Mouse (Mus musculus) testis, adult 2 months (tissue): ENCODE measurements around the gene Rgs6. TPM values are rescaled to one million over a fixed set of nuclear protein-coding genes. Genes with fewer than 3 reads are reported as not detected.

Experiments
- H3K27ac ChIP-seq: fragments of 200-500 bp; 2 replicates; pipeline ENCODE4 v1.5.1; 2012; ENCODE audit warnings: low read depth, low read length; ENCODE audit not compliant: control insufficient read depth, insufficient read depth
- H3K27me3 ChIP-seq: fragments of 200-500 bp; 2 replicates; pipeline ENCODE4 v1.6.1; 2012; ENCODE audit warnings: mild to moderate bottlenecking, low read length, moderate library complexity; ENCODE audit not compliant: control insufficient read depth, insufficient read depth
- H3K36me3 ChIP-seq: fragments of 200-500 bp; 2 replicates; pipeline ENCODE4 v1.6.1; 2012; ENCODE audit warnings: mild to moderate bottlenecking, low read length; ENCODE audit not compliant: control insufficient read depth, insufficient read depth
- H3K4me1 ChIP-seq: fragments of 200-500 bp; 2 replicates; pipeline ENCODE4 v1.6.1; 2012; ENCODE audit warnings: low read length; ENCODE audit not compliant: control insufficient read depth, insufficient read depth
- H3K4me3 ChIP-seq: fragments of 200-500 bp; 2 replicates; pipeline ENCODE4 v1.5.1; 2012; ENCODE audit warnings: low read depth, mild to moderate bottlenecking, low read length, moderate library complexity, mixed read lengths; ENCODE audit not compliant: control insufficient read depth
- CTCF ChIP-seq: fragments of 200-500 bp; IDR thresholded peaks from 2 replicates; pipeline ENCODE4 v1.5.1; 2012; ENCODE audit warnings: low read depth, mild to moderate bottlenecking, inconsistent platforms, low read length, moderate library complexity; ENCODE audit not compliant: control insufficient read depth, insufficient read depth, insufficient replicate concordance
- POLR2A ChIP-seq: fragments of 200-500 bp; IDR thresholded peaks from 2 replicates; pipeline ENCODE4 v1.6.1; 2012; ENCODE audit warnings: low read depth, mild to moderate bottlenecking, inconsistent platforms, low read length, moderate library complexity; ENCODE audit not compliant: control insufficient read depth
- polyA plus RNA-seq: library from polyadenylated mRNA; depleted of rRNA; stranded (reverse); fragments of >200 nt; gene quantifications from 2 replicates; pipeline ENCODE4 v1.2.3, GENCODE M21; 2012

Rgs6 gene
- polyA plus RNA-seq, 1 experiment: 0.75 TPM

GRCm38 (mm10) chr12:82754501-82754900, 166.4 kb downstream of the Rgs6 start:
- H3K4me3 ChIP-seq: no peak overlapping the region
- TF ChIP-seq CTCF: no peak
- TF ChIP-seq POLR2A: no peak

GRCm38 (mm10) chr12:82756756-82757155, 168.7 kb downstream of the Rgs6 start:
- Histone ChIP-seq H3K4me3 (no peak overlapping the region), H3K27me3 (no peaks in the 10 kb centered on the region), H3K36me3 (no peaks in the 10 kb centered on the region), H3K27ac (no peak overlapping the region), H3K4me1 (no peaks in the 10 kb centered on the region)
- TF ChIP-seq CTCF: no peak
- TF ChIP-seq POLR2A: no peak

More at GRCm38 (mm10) chr12:82754501-82754900, 166.4 kb downstream of the Rgs6 start:
- Histone ChIP-seq H3K27ac (no peak overlapping the region), H3K27me3 (no peaks in the 10 kb centered on the region), H3K36me3 (no peaks in the 10 kb centered on the region), H3K4me1 (no peaks in the 10 kb centered on the region)

DNA sequence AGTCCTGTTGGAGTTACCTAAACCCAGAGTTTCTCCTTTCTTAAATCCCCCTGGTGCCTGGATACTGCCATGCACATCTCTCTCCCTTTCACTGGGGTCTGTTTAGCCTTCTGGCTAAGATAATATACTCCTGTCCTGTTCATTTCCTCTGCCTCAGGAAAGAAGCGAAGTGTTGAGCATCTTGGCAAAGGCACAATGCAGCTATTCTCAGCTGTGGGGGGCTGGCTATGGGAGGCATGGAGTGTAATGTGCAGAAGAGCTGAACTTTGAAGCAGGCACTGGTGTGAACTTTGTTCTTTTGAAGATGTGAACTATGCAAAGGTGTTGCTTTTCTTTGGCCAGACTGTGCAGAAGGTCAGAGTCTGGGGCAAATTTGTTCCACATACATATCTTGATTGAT, 169.3 kb downstream of the Rgs6 start:
- TF ChIP-seq POLR2A: no peak
- TF ChIP-seq CTCF: no peak
- H3K36me3 ChIP-seq: no peaks in the 10 kb centered on the region
- no peak overlapping the region for H3K4me3 ChIP-seq
- no peaks in the 10 kb centered on the region for H3K27me3 ChIP-seq
- H3K27ac ChIP-seq: no peak overlapping the region
- no peaks in the 10 kb centered on the region for H3K4me1 ChIP-seq

- Histone ChIP-seq H3K4me1 (no peaks in the 10 kb centered on the region), H3K36me3 (no peaks in the 10 kb centered on the region), H3K27ac (no peak overlapping the region), H3K27me3 (no peaks in the 10 kb centered on the region), H3K4me3 (no peak overlapping the region)
- TF ChIP-seq CTCF (no peak), POLR2A (no peak)
Measured at GRCm38 (mm10) chr12:82762046-82762445, 174.0 kb downstream of the Rgs6 start.

GRCm38 (mm10) chr12:82768726-82769125, 180.6 kb downstream of the Rgs6 start:
- Histone ChIP-seq H3K4me1 (no peaks in the 10 kb centered on the region), H3K27ac (no peak overlapping the region), H3K27me3 (no peaks in the 10 kb centered on the region), H3K4me3 (no peak overlapping the region), H3K36me3 (no peaks in the 10 kb centered on the region)
- TF ChIP-seq CTCF (no peak), POLR2A (no peak)

DNA sequence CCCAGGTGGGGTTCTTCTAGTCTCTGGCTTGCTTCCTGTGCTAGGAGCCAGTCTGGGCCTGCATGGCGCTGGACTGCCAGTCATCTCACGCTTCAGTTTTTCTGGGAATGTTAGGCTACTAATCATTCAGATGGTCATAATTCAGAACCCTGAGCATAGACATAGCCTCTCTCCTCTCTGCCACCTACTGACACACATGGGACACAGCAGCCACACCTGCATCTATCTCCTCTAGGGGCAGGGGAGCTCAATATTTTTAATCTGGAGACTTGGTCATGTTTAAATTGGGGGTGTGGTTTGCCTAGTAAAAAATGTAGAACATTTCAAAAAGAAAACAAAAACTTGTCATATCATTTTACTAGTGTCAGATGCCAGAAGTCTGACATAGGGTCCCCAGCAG, 184.1 kb downstream of the Rgs6 start:
- no peaks in the 10 kb centered on the region for H3K36me3 ChIP-seq
- no peaks in the 10 kb centered on the region for H3K4me1 ChIP-seq
- H3K27me3 ChIP-seq: no peaks in the 10 kb centered on the region
- TF ChIP-seq POLR2A: no peak
- no peak for TF ChIP-seq CTCF
- H3K4me3 ChIP-seq: no peak overlapping the region
- no peak overlapping the region for H3K27ac ChIP-seq

GRCm38 (mm10) chr12:82774576-82774975, 186.5 kb downstream of the Rgs6 start:
- no peaks in the 10 kb centered on the region for H3K36me3 ChIP-seq
- no peaks in the 10 kb centered on the region for H3K4me1 ChIP-seq
- no peak overlapping the region for H3K4me3 ChIP-seq
- TF ChIP-seq CTCF (no peak), POLR2A (no peak)
- H3K27ac ChIP-seq: no peak overlapping the region
- H3K27me3 ChIP-seq: no peaks in the 10 kb centered on the region

DNA sequence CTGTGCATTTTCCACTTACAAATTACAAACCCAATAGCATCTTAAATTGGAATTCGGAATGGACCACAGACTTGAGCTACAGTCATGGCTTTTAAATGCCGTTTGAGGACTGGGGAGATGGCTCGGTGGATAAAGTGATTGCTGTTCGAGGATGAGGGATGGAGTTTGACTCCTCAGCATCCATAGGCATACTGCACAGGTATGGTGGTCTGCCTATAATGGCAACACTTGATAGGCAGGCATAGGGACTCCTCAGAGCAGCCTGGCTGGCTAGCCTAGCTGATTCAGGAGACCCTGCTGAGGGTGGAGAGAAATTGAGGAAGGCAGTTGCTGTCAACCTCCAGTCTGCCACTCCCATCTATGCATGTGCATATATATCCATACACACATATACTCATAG, 188.6 kb downstream of the Rgs6 start:
- H3K4me1 ChIP-seq: no peaks in the 10 kb centered on the region
- H3K27me3 ChIP-seq: no peaks in the 10 kb centered on the region
- H3K4me3 ChIP-seq: no peak overlapping the region
- TF ChIP-seq POLR2A: no peak
- no peak for TF ChIP-seq CTCF
- H3K36me3 ChIP-seq: no peaks in the 10 kb centered on the region
- no peak overlapping the region for H3K27ac ChIP-seq
